Mouse (Mus musculus) stomach, postnatal 0 days (tissue): ENCODE results near the gene Hspbap1. TPM values are rescaled to one million over a fixed set of nuclear protein-coding genes. Genes with fewer than 3 reads are reported as not detected.

Source experiments
- ATAC-seq: fragments of 200-750 bp; cut with Nextera tagmentation; 2 replicates; pipeline ENCODE4 v1.8.0; 2017; ENCODE audit not compliant: low FRiP score, low TSS enrichment
- DNase-seq: peaks from one replicate; pipeline ENCODE4 v3.0.0-alpha.2; 2016; ENCODE audit warnings: low spot score
- H3K27ac ChIP-seq: fragments of 300-500 bp; sonication (generic); replicated peaks from 2 replicates; pipeline ENCODE4 v1.5.1; 2014; ENCODE audit warnings: mild to moderate bottlenecking, control low read depth
- H3K27me3 ChIP-seq: fragments of 300-500 bp; sonication (generic); 2 replicates; pipeline ENCODE4 v1.6.1; 2014; ENCODE audit warnings: low read length; ENCODE audit not compliant: control insufficient read depth, insufficient read depth
- H3K36me3 ChIP-seq: fragments of 300-500 bp; sonication (generic); 2 replicates; pipeline ENCODE4 v1.6.1; 2014; ENCODE audit warnings: low read length, mixed read lengths; ENCODE audit not compliant: control insufficient read depth, insufficient read depth
- H3K4me1 ChIP-seq: fragments of 300-500 bp; sonication (generic); replicated peaks from 2 replicates; pipeline ENCODE4 v1.6.1; 2014; ENCODE audit warnings: antibody characterized with exemption; ENCODE audit not compliant: control insufficient read depth, insufficient read depth
- H3K4me2 ChIP-seq: fragments of 300-500 bp; sonication (generic); replicated peaks from 2 replicates; pipeline ENCODE4 v1.6.1; 2014; ENCODE audit warnings: low read depth, mild to moderate bottlenecking, control low read depth, moderate library complexity
- H3K4me3 ChIP-seq: fragments of 300-500 bp; sonication (generic); 2 replicates; pipeline ENCODE4 v1.5.1; 2014; ENCODE audit warnings: low read depth, low read length, control low read depth
- H3K9ac ChIP-seq: fragments of 300-500 bp; sonication (generic); 2 replicates; pipeline ENCODE4 v1.6.1; 2014; ENCODE audit warnings: mild to moderate bottlenecking, low read length, control low read depth, mixed read lengths
- H3K9me3 ChIP-seq: fragments of 300-500 bp; sonication (generic); 2 replicates; pipeline ENCODE4 v1.6.1; 2016; ENCODE audit warnings: low read length; ENCODE audit not compliant: control insufficient read depth
- CTCF ChIP-seq: IDR thresholded peaks from 2 replicates; pipeline ENCODE4 v1.5.1; 2016; ENCODE audit warnings: antibody characterized with exemption, low read depth, mild to moderate bottlenecking, moderate library complexity
- EP300 ChIP-seq: optimal IDR thresholded peaks from 2 replicates; pipeline ENCODE3; 2016; ENCODE audit warnings: antibody characterized with exemption
- WGBS: fragments of 180-500 bp; shearing (Covaris S2); extraction: QIAGEN DNeasy Blood & Tissue Kit; methylation state at CpG from one replicate; pipeline ENCODE4 v1.1.7; 2014; 5-methylcytosine and 5-hydroxymethylcytosine counted together
- polyA plus RNA-seq: library from polyadenylated mRNA; unstranded; fragments of >200 nt; fragmentation: Nextera tagmentation; extraction: Ambion mirVana; gene quantifications from 2 replicates; pipeline ENCODE4 v1.2.1, GENCODE M21; 2015

Hspbap1 gene
- polyA plus RNA-seq, 1 experiment from 2014 or later = 7.1 TPM

DNA sequence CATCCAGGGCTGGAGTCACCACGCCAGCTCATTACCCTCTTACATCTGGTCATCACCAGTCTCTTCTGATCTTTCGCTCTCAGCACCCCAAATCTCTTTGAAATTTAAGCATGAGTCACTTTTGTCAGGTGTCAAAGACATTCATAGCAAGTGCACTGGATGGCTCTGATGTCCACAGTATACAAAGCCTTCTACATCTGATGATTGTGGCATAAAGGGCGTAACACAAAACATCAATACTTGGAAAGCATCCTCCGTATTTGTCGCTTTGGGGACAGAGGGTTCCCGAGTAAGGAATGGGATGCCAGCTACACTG, 1.7 kb upstream of the Hspbap1 start:
- no peak for DNase-seq
- no peaks in the 10 kb centered on the region; the same call in 1 of the 2 replicates for H3K4me1 ChIP-seq
- ATAC-seq = no peak
- no peaks in the 10 kb centered on the region for H3K36me3 ChIP-seq
- peak overlapping the region; percentile 79 for H3K4me2 ChIP-seq
- no peaks in the 10 kb centered on the region for H3K27me3 ChIP-seq
- H3K9me3 ChIP-seq = no peaks in the 10 kb centered on the region
- WGBS = 32% methylated on average over 6 of the region's 6 CpGs
- H3K4me3 ChIP-seq = peak overlapping the region; percentile 84
- peak overlapping the region; percentile 96 for H3K9ac ChIP-seq
- TF ChIP-seq EP300 = no peak
- TF ChIP-seq CTCF = no peak
- no peak overlapping the region for H3K27ac ChIP-seq

- H3K4me2 ChIP-seq = peak within 1 kb of the TSS; percentile 79
- peak within 1 kb of the TSS; percentile 96 for H3K9ac ChIP-seq
- TF ChIP-seq CTCF = no peak
- TF ChIP-seq EP300 = no peak
- peak within 1 kb of the TSS; percentile 84 for H3K4me3 ChIP-seq
- under 1% methylated on average over 57 of the region's 78 CpGs for WGBS
- no peaks in the 10 kb centered on the region for H3K27me3 ChIP-seq
- no peaks in the 10 kb centered on the region; the same call in 1 of the 2 replicates for H3K4me1 ChIP-seq
- no peaks in the 10 kb centered on the region for H3K36me3 ChIP-seq
- peak within 1 kb of the TSS; percentile 92 for H3K27ac ChIP-seq
- H3K9me3 ChIP-seq = no peaks in the 10 kb centered on the region
- ATAC-seq (peak; percentile 83), DNase-seq (peak; percentile 82)
Observed at GRCm38 (mm10) chr16:35768785-35769642, 1.2 kb upstream of the Hspbap1 start, which contains the start of gene Dirc2. Gene Dirc2 (minus strand): TSS chr16:35769356.

- WGBS = 31% methylated on average over 8 of the region's 8 CpGs
Observed at GRCm38 (mm10) chr16:35771141-35771540, 966 bp downstream of the Hspbap1 start.

DNA sequence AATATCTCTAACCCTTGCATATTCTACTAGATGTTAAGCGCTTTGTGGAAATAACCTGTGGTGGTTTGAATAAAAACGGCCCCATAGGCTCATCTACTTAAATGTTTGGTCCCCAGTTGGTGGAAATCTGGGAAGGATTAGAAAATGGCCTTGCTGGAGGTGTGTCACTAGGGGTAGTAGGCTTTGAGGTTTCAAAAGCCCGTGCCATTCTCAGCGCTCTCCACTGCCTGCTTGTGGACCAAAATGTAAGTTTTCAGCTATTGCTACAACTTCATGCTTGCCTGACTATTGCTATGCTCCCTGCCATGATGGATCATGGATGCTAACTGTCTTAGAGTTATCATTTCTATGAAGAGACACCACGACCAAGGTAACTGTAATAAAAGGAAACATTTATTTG, 1.4 kb downstream of the Hspbap1 start:
- no peak overlapping the region for H3K4me2 ChIP-seq
- H3K9ac ChIP-seq = no peak overlapping the region
- no peak overlapping the region for H3K27ac ChIP-seq
- DNase-seq (no peak), ATAC-seq (no peak)
- 86% methylated on average over 5 of the region's 5 CpGs for WGBS
- H3K9me3 ChIP-seq = no peaks in the 10 kb centered on the region
- H3K4me1 ChIP-seq = no peaks in the 10 kb centered on the region; the same call in 1 of the 2 replicates
- no peaks in the 10 kb centered on the region for H3K27me3 ChIP-seq
- no peak overlapping the region for H3K4me3 ChIP-seq
- TF ChIP-seq CTCF = 0 out of 2 replicates have a peak, but pooled peaks have one; percentile 6
- TF ChIP-seq EP300 = no peak
- no peaks in the 10 kb centered on the region for H3K36me3 ChIP-seq

More at GRCm38 (mm10) chr16:35771141-35771540, 966 bp downstream of the Hspbap1 start:
- Histone ChIP-seq H3K36me3 (no peaks in the 10 kb centered on the region), H3K27me3 (no peaks in the 10 kb centered on the region), H3K9ac (no peak overlapping the region), H3K4me2 (peak overlapping the region; percentile 79), H3K4me1 (no peaks in the 10 kb centered on the region; the same call in 1 of the 2 replicates), H3K4me3 (no peak overlapping the region), H3K9me3 (no peaks in the 10 kb centered on the region), H3K27ac (no peak overlapping the region)
- TF ChIP-seq EP300 = no peak
- no peak for TF ChIP-seq CTCF
- ATAC-seq (no peak), DNase-seq (no peak)

- Histone ChIP-seq H3K27me3 (no peaks in the 10 kb centered on the region), H3K4me3 (no peak overlapping the region), H3K36me3 (no peaks in the 10 kb centered on the region), H3K4me1 (no peaks in the 10 kb centered on the region; the same call in 1 of the 2 replicates), H3K27ac (no peak overlapping the region), H3K4me2 (no peak overlapping the region), H3K9me3 (no peaks in the 10 kb centered on the region), H3K9ac (no peak overlapping the region)
- WGBS = 93% methylated on average over 5 of the region's 5 CpGs
- ATAC-seq (no peak), DNase-seq (no peak)
- no peak for TF ChIP-seq CTCF
- no peak for TF ChIP-seq EP300
Observed at GRCm38 (mm10) chr16:35772598-35772997, 2.4 kb downstream of the Hspbap1 start.

GRCm38 (mm10) chr16:35775835-35776234, 5.7 kb downstream of the Hspbap1 start:
- WGBS = 85% methylated on average over 1 of the region's 1 CpGs
- no peak for ATAC-seq
- H3K9ac ChIP-seq = no peak overlapping the region

More at GRCm38 (mm10) chr16:35775835-35776234, 5.7 kb downstream of the Hspbap1 start:
- no peaks in the 10 kb centered on the region for H3K9me3 ChIP-seq
- no peak overlapping the region for H3K4me3 ChIP-seq
- no peaks in the 10 kb centered on the region for H3K27me3 ChIP-seq
- no peak overlapping the region for H3K27ac ChIP-seq
- DNase-seq = no peak
- TF ChIP-seq EP300 = no peak
- no peak for TF ChIP-seq CTCF
- no peaks in the 10 kb centered on the region; the same call in 1 of the 2 replicates for H3K4me1 ChIP-seq
- no peaks in the 10 kb centered on the region for H3K36me3 ChIP-seq
- H3K4me2 ChIP-seq = no peak overlapping the region
